ENCODE assay signal across 27 mouse cellular contexts in the genomic region with DNA sequence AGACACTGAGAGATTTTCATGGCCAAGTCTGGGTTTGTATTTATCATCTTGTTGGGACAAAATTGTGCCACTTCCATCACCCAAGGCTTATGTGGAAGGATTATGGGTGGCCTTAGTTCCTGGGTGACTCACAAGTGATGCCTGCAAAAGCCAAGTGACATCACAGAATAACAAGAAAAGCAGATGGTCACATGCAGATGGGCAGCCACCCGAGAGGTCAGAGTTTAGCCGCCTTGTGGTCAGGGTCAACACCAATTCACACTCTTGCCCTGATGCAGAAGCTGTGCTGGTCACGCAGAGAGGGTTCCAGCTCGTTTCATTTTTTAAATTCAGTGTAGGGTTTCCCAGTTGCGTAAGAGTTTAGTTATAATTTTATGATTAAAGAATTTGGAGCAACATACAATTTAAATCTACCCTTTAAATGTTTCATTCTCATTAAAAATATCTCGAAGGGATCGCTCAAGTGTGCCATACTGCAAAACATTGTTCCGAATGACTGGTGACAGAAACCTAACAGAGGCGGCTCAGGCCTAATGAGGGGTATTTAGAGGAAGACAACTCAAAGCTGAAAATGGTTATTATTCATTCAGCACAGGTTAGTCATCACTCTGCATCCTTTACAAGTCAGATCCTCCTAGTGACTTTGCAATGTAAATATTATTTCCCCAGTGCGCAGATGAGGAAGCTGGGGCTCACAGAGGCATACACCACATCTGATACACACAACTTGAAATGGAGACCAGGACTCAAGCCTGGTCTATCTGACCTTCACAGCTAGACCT. TPM values are rescaled to one million over a fixed set of nuclear protein-coding genes. Genes with fewer than 3 reads are reported as not detected.
DNase-seq lines count a peak whose midpoint lies in the region; ATAC-seq and TF ChIP-seq lines count a peak whose summit lies in the region.
"Had no signal": no experiment of that assay in that cellular context is flagged by ENCODE, and none has a peak within 500 bp of the region (broad histone marks: within the 10 kb centered on the region; RNA-seq: fewer than 3 reads in every experiment).

No protein-coding gene starts in this region.

- WGBS in cerebellum, adult 2 months = 91% methylated on average over 10 of the region's 10 CpGs

- H3K27me3 ChIP-seq in cerebellum, adult 2 months (ENCODE audit: control insufficient read depth, insufficient read depth, low read length) = no peaks in the 10 kb centered on the region
- H3K27me3 ChIP-seq: embryonic facial prominence, embryonic 15.5 days; hindbrain, embryonic 15.5 days; intestine, embryonic 15.5 days; limb, embryonic 13.5 days; liver, embryonic 12.5 days had no signal

- H3K27ac ChIP-seq in cerebellum, adult 2 months (ENCODE audit: insufficient read depth, low read length) = no peak overlapping the region
- H3K27ac ChIP-seq: embryonic facial prominence, embryonic 15.5 days; gastrocnemius, adult 2 months; heart, embryonic 10.5 days; hindbrain, embryonic 15.5 days; intestine, embryonic 15.5 days; layer of hippocampus, adult 2 months; limb, embryonic 13.5 days; liver, embryonic 12.5 days; midbrain, embryonic 10.5 days; stomach, postnatal 0 days had no signal

- no peaks in the 10 kb centered on the region for H3K4me1 ChIP-seq in cerebellum, adult 2 months (ENCODE audit: control insufficient read depth, insufficient read depth, low read length)
- H3K4me1 ChIP-seq: embryonic facial prominence, embryonic 15.5 days; hindbrain, embryonic 15.5 days; intestine, embryonic 15.5 days; limb, embryonic 13.5 days; liver, embryonic 12.5 days had no signal

- peak; percentile 44 for DNase-seq in embryo, embryonic 10 days (ENCODE audit: low spot score)
- DNase-seq in embryo, embryonic 9.5 days (ENCODE audit: extremely low spot score) = no peak
- peak; percentile 28 for DNase-seq in induced T-regulatory cell, adult 2 months (ENCODE audit: low read depth)
- DNase-seq in cerebellum, adult 2 months = no peak
- no peak for DNase-seq in layer of hippocampus, adult 9-10 months (ENCODE audit: low spot score)
- DNase-seq in thymus, postnatal 14 days = no peak
- DNase-seq: cerebellum, adult 8-10 months; cerebellum, postnatal 36 days; gastrocnemius, adult 2 months; heart, postnatal 4 days; kidney, postnatal 25 days; lung, adult 18-20 months; lung, postnatal 10 days; right cerebral cortex, postnatal 14 days; thymus, adult 2 months had no signal

- peak; percentile 5 for ATAC-seq in CD4-positive, CD25-positive, alpha-beta regulatory T cell, adult 4 months
- ATAC-seq: forebrain, embryonic 14.5 days; intestine, embryonic 15.5 days; liver, embryonic 12.5 days; midbrain, embryonic 16.5 days had no signal

- no peak overlapping the region for H3K4me3 ChIP-seq in cerebellum, adult 2 months (replicated peaks; ENCODE audit: insufficient read depth, low read depth, low read length)
- H3K4me3 ChIP-seq: embryonic facial prominence, embryonic 15.5 days; gastrocnemius, adult 2 months; heart, embryonic 10.5 days; hindbrain, embryonic 15.5 days; intestine, embryonic 15.5 days; layer of hippocampus, adult 2 months; limb, embryonic 13.5 days; liver, embryonic 12.5 days; midbrain, embryonic 10.5 days had no signal

- no peak for TF ChIP-seq CTCF in cerebellum, adult 2 months (IDR thresholded peaks at IDR 0.05; ENCODE audit: borderline replicate concordance, insufficient read depth, low read depth, low read length)

- TF ChIP-seq POLR2A in cerebellum, adult 2 months (IDR thresholded peaks at IDR 0.05; ENCODE audit: borderline replicate concordance, insufficient read depth, low read length) = no peak

RNA-seq across cellular contexts. Expression of a gene that starts 42.8 kb away (rescaled TPM):
- polyA plus RNA-seq in CD4-positive, CD25-positive, alpha-beta regulatory T cell, adult 4 months (2017; shearing (Covaris generic)) = 10 to 100 TPM; 26.0 to 26.3 TPM
- polyA plus RNA-seq in cerebellum, adult 2 months (2012; rRNA removed) = 5.7 and 5.9 TPM in 2 replicates

Comparison
In these comparisons a context has a peak if more than half of its experiments do, and no peak if none do; other contexts are left out.
1. DNase-seq: peak in embryo, embryonic 10 days (single experiment) and induced T-regulatory cell, adult 2 months (single experiment); none in embryo, embryonic 9.5 days (single experiment), cerebellum, adult 2 months (0 of 2), layer of hippocampus, adult 9-10 months (single experiment) and thymus, postnatal 14 days (single experiment).